Mouse (Mus musculus): ENCODE measurements around the gene Hrh1. TPM values are rescaled to one million over a fixed set of nuclear protein-coding genes. Genes with fewer than 3 reads are reported as not detected.

The Hrh1 gene
- polyA plus RNA-seq, 1 experiment from 2014 or later, result 0.07 TPM

GRCm38 (mm10) chr6:114400387-114400786, 2.7 kb downstream of the Hrh1 start:
- DNase-seq (ENCODE audit: low spot score, missing footprints), result no peak
- 80% methylated on average over 10 of the region's 10 CpGs for WGBS

DNA sequence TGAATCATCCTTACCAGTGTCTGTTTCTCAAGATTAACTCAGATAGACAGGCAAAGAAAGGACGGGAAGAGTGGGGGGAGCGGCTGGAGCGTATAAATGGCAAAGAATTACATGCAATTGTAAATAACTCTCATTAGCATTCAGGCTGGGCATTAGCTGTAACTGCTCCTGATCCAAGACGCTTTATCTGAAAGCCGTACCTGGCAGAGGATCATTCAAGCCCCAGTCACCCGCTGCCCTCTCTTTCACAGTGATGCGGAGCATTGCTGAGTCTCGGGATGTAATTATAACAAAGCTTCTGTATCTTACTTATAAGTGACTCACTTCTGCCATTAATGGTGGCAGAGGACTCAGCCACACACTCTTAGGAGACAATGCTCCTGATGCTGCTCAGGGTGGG, 3.1 kb downstream of the Hrh1 start:
- DNase-seq (ENCODE audit: low spot score, missing footprints) (no peak), ATAC-seq (ENCODE audit: low FRiP score) (no peak)
- H3K4me2 ChIP-seq, result no peak overlapping the region
- H3K4me3 ChIP-seq (ENCODE audit: low read depth, low read length), result no peak overlapping the region
- H3K27ac ChIP-seq (ENCODE audit: low read depth, low read length), result no peak overlapping the region
- no peaks in the 10 kb centered on the region for H3K36me3 ChIP-seq (ENCODE audit: control insufficient read depth, insufficient read depth, low read length)
- H3K4me1 ChIP-seq (ENCODE audit: control insufficient read depth, insufficient read depth, low read length), result peaks cover 4% of the 10 kb centered on the region; the same call in 1 of the 2 replicates
- H3K9me3 ChIP-seq (ENCODE audit: control insufficient read depth, low read length), result no peaks in the 10 kb centered on the region
- peaks cover 41% of the 10 kb centered on the region for H3K27me3 ChIP-seq (ENCODE audit: control insufficient read depth, insufficient read depth, low read length)
- 80% methylated on average over 8 of the region's 8 CpGs for WGBS
- no peak overlapping the region for H3K9ac ChIP-seq (ENCODE audit: low read length)

More at GRCm38 (mm10) chr6:114400387-114400786, 2.7 kb downstream of the Hrh1 start:
- Histone ChIP-seq H3K4me2 (no peak overlapping the region), H3K4me3 (ENCODE audit: low read depth, low read length) (no peak overlapping the region), H3K36me3 (ENCODE audit: control insufficient read depth, insufficient read depth, low read length) (no peaks in the 10 kb centered on the region), H3K9me3 (ENCODE audit: control insufficient read depth, low read length) (no peaks in the 10 kb centered on the region), H3K4me1 (ENCODE audit: control insufficient read depth, insufficient read depth, low read length) (peaks cover 4% of the 10 kb centered on the region; the same call in 1 of the 2 replicates), H3K27me3 (ENCODE audit: control insufficient read depth, insufficient read depth, low read length) (peaks cover 41% of the 10 kb centered on the region), H3K27ac (ENCODE audit: low read depth, low read length) (no peak overlapping the region), H3K9ac (ENCODE audit: low read length) (no peak overlapping the region)
- no peak for ATAC-seq (ENCODE audit: low FRiP score)

DNA sequence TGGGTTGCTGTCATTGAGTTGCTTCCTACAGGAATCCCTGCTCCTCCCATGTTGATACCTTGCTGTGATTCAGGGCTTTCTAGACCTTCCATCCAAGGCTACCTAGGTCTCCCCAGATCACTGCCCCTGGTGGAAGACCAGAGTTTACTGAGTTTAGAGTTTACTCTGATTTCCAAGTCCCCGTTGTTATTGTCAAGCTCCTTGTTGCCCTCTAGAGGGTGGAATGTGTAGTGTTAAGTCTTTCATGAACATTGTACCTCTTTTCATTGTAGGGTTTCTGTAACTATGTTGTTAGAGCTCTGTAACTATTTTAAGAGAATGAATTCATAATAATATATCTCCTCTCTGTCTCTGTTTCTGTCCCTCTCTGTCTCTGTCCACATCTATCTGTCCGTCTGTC, 4.4 kb downstream of the Hrh1 start:
- no peak overlapping the region for H3K9ac ChIP-seq (ENCODE audit: low read length)
- H3K27me3 ChIP-seq (ENCODE audit: control insufficient read depth, insufficient read depth, low read length), result peaks cover 32% of the 10 kb centered on the region
- no peak overlapping the region for H3K27ac ChIP-seq (ENCODE audit: low read depth, low read length)
- ATAC-seq (ENCODE audit: low FRiP score) (no peak), DNase-seq (ENCODE audit: low spot score, missing footprints) (no peak)
- peaks cover 4% of the 10 kb centered on the region; the same call in 1 of the 2 replicates for H3K4me1 ChIP-seq (ENCODE audit: control insufficient read depth, insufficient read depth, low read length)
- H3K4me3 ChIP-seq (ENCODE audit: low read depth, low read length), result no peak overlapping the region
- 76% methylated on average over 2 of the region's 2 CpGs for whole genome bisulfite sequencing
- H3K36me3 ChIP-seq (ENCODE audit: control insufficient read depth, insufficient read depth, low read length), result no peaks in the 10 kb centered on the region
- H3K9me3 ChIP-seq (ENCODE audit: control insufficient read depth, low read length), result no peaks in the 10 kb centered on the region
- H3K4me2 ChIP-seq, result no peak overlapping the region

DNA sequence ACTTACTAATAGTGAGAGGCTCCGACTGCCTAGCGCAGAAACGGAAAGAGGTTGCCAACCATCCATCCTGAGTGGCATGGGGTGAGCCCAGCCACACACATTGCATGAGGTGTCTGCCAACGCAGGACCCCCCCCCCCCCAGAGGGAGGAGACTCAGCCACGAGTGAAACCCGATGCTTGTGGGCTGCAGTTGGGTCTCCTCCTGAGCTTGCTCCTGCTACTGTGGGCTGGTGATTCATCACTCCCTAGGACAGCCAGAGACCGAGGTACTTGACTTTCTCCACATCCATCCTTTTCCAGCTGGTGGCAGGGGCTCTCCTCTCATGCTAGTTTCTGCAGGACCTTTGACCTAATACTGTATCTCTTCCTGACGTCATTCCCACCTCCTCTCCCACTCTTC, 5.9 kb downstream of the Hrh1 start:
- DNase-seq (ENCODE audit: low spot score, missing footprints) (no peak), ATAC-seq (ENCODE audit: low FRiP score) (no peak)
- H3K27me3 ChIP-seq (ENCODE audit: control insufficient read depth, insufficient read depth, low read length), result peaks cover 18% of the 10 kb centered on the region
- H3K9ac ChIP-seq (ENCODE audit: low read length), result no peak overlapping the region
- WGBS, result 72% methylated on average over 7 of the region's 8 CpGs
- H3K9me3 ChIP-seq (ENCODE audit: control insufficient read depth, low read length), result no peaks in the 10 kb centered on the region
- no peaks in the 10 kb centered on the region for H3K36me3 ChIP-seq (ENCODE audit: control insufficient read depth, insufficient read depth, low read length)
- no peak overlapping the region for H3K4me3 ChIP-seq (ENCODE audit: low read depth, low read length)
- no peak overlapping the region for H3K27ac ChIP-seq (ENCODE audit: low read depth, low read length)
- H3K4me2 ChIP-seq, result no peak overlapping the region
- no peaks in the 10 kb centered on the region for H3K4me1 ChIP-seq (ENCODE audit: control insufficient read depth, insufficient read depth, low read length)

DNA sequence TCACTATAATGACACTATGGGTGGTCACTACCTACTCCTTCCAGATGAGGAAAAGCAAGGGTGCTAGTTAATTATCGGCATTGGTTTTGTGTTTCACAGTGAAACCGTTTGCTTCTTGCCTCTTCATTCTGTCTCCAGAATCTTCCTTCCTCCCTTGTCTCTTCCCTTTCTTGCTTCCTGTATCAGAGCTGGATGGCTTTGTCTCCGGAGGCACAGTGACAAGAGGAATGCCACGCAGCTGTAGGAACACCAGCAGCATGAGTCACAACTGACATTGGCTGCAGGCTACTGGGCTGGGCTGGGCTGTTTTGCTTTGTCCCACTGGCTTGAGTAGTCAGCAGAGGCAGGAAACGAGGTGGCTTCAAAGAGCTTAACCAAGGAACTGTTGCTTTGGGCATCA, 6.4 kb downstream of the Hrh1 start:
- H3K36me3 ChIP-seq (ENCODE audit: control insufficient read depth, insufficient read depth, low read length), result no peaks in the 10 kb centered on the region
- no peaks in the 10 kb centered on the region for H3K9me3 ChIP-seq (ENCODE audit: control insufficient read depth, low read length)
- no peak overlapping the region for H3K4me3 ChIP-seq (ENCODE audit: low read depth, low read length)
- no peak for ATAC-seq (ENCODE audit: low FRiP score)
- no peaks in the 10 kb centered on the region for H3K4me1 ChIP-seq (ENCODE audit: control insufficient read depth, insufficient read depth, low read length)
- H3K27ac ChIP-seq (ENCODE audit: low read depth, low read length), result no peak overlapping the region
- H3K9ac ChIP-seq (ENCODE audit: low read length), result no peak overlapping the region
- no peak for DNase-seq (ENCODE audit: low spot score, missing footprints)
- H3K27me3 ChIP-seq (ENCODE audit: control insufficient read depth, insufficient read depth, low read length), result peaks cover 13% of the 10 kb centered on the region
- no peak overlapping the region for H3K4me2 ChIP-seq
- WGBS, result 71% methylated on average over 5 of the region's 5 CpGs

- H3K27me3 ChIP-seq (ENCODE audit: control insufficient read depth, insufficient read depth, low read length), result peaks cover 6% of the 10 kb centered on the region
- 80% methylated on average over 7 of the region's 7 CpGs for WGBS
- no peak overlapping the region for H3K4me3 ChIP-seq (ENCODE audit: low read depth, low read length)
- DNase-seq (ENCODE audit: low spot score, missing footprints) (no peak), ATAC-seq (ENCODE audit: low FRiP score) (no peak)
- no peak overlapping the region for H3K27ac ChIP-seq (ENCODE audit: low read depth, low read length)
- no peaks in the 10 kb centered on the region for H3K4me1 ChIP-seq (ENCODE audit: control insufficient read depth, insufficient read depth, low read length)
- H3K36me3 ChIP-seq (ENCODE audit: control insufficient read depth, insufficient read depth, low read length), result no peaks in the 10 kb centered on the region
- no peak overlapping the region for H3K9ac ChIP-seq (ENCODE audit: low read length)
- no peak overlapping the region for H3K4me2 ChIP-seq
- no peaks in the 10 kb centered on the region for H3K9me3 ChIP-seq (ENCODE audit: control insufficient read depth, low read length)
Measured at GRCm38 (mm10) chr6:114404774-114405468, 7.2 kb downstream of the Hrh1 start.

- Histone ChIP-seq H3K9ac (ENCODE audit: low read length) (no peak overlapping the region), H3K27ac (ENCODE audit: low read depth, low read length) (no peak overlapping the region), H3K4me2 (no peak overlapping the region), H3K27me3 (ENCODE audit: control insufficient read depth, insufficient read depth, low read length) (no peaks in the 10 kb centered on the region; the same call in 1 of the 2 replicates), H3K9me3 (ENCODE audit: control insufficient read depth, low read length) (no peaks in the 10 kb centered on the region), H3K4me3 (ENCODE audit: low read depth, low read length) (no peak overlapping the region), H3K36me3 (ENCODE audit: control insufficient read depth, insufficient read depth, low read length) (no peaks in the 10 kb centered on the region), H3K4me1 (ENCODE audit: control insufficient read depth, insufficient read depth, low read length) (no peaks in the 10 kb centered on the region)
- no peak for ATAC-seq (ENCODE audit: low FRiP score)
- DNase-seq (ENCODE audit: low spot score, missing footprints), result no peak
- WGBS, result 35% methylated on average over 1 of the region's 1 CpGs
Measured at GRCm38 (mm10) chr6:114406634-114407033, 8.9 kb downstream of the Hrh1 start.

DNA sequence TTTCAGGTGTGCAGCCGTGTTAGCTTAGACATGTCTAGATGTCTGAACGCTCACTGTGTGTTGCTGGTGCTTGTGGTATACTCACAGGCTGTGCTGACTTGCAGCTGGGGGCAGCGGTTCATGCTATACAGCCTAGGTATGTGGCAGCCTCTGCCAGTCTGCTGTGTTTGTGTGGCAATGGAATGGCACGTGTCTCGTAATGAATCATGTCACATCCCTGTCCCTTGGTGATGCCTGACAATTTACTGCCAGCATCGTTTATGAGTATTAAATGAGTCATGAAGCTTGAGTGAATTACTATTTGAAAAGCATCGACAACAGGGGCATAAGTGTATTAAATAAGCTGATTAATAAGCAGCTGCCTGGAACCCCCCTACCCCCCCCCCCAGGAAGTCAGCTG, 9.3 kb downstream of the Hrh1 start:
- H3K4me2 ChIP-seq, result no peak overlapping the region
- H3K9ac ChIP-seq (ENCODE audit: low read length), result no peak overlapping the region
- no peaks in the 10 kb centered on the region for H3K36me3 ChIP-seq (ENCODE audit: control insufficient read depth, insufficient read depth, low read length)
- no peak overlapping the region for H3K4me3 ChIP-seq (ENCODE audit: low read depth, low read length)
- no peaks in the 10 kb centered on the region for H3K4me1 ChIP-seq (ENCODE audit: control insufficient read depth, insufficient read depth, low read length)
- no peaks in the 10 kb centered on the region for H3K9me3 ChIP-seq (ENCODE audit: control insufficient read depth, low read length)
- no peak overlapping the region for H3K27ac ChIP-seq (ENCODE audit: low read depth, low read length)
- no peaks in the 10 kb centered on the region for H3K27me3 ChIP-seq (ENCODE audit: control insufficient read depth, insufficient read depth, low read length)
- ATAC-seq (ENCODE audit: low FRiP score) (no peak), DNase-seq (ENCODE audit: low spot score, missing footprints) (no peak)
- WGBS, result 90% methylated on average over 7 of the region's 7 CpGs

- ATAC-seq (ENCODE audit: low FRiP score) (no peak), DNase-seq (ENCODE audit: low spot score, missing footprints) (no peak)
- Histone ChIP-seq H3K4me3 (ENCODE audit: low read depth, low read length) (no peak overlapping the region), H3K9ac (ENCODE audit: low read length) (no peak overlapping the region), H3K27ac (ENCODE audit: low read depth, low read length) (no peak overlapping the region), H3K27me3 (ENCODE audit: control insufficient read depth, insufficient read depth, low read length) (no peaks in the 10 kb centered on the region), H3K9me3 (ENCODE audit: control insufficient read depth, low read length) (no peaks in the 10 kb centered on the region), H3K4me1 (ENCODE audit: control insufficient read depth, insufficient read depth, low read length) (no peaks in the 10 kb centered on the region), H3K4me2 (no peak overlapping the region), H3K36me3 (ENCODE audit: control insufficient read depth, insufficient read depth, low read length) (no peaks in the 10 kb centered on the region)
- 54% methylated on average over 17 of the region's 17 CpGs for WGBS
Measured at GRCm38 (mm10) chr6:114408278-114408677, 10.5 kb downstream of the Hrh1 start.
